Mouse (Mus musculus) thymus, postnatal 25 days (tissue): ENCODE data around the gene Lrrc20.
A peak's percentile ranks its signal among the peaks of the same experiment; 100 is the strongest.

Experiments used
- DNase-seq: peaks from one replicate; pipeline ENCODE4 v3.0.0; 2022

The Lrrc20 gene

DNA sequence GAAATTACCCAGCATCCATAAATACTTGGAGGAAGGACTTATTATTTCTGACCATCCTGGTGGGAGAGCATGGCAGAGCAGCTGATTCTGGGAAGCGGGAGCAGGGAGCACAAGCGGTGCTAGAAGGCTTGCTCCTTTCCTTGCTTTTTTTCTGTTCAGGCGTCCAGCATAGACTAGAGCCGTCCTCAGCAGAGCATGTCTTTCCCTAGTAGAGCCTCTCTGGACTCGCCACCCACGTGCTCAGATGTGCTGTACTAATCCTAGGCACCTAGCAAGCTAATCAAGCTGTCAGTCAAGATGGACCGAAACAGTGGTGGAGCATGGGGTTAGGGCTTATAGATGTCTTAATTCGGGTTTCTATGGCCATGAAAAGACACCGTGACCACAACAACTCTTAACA is 42.7 kb downstream of the Lrrc20 start:
- DNase-seq: no peak

DNA sequence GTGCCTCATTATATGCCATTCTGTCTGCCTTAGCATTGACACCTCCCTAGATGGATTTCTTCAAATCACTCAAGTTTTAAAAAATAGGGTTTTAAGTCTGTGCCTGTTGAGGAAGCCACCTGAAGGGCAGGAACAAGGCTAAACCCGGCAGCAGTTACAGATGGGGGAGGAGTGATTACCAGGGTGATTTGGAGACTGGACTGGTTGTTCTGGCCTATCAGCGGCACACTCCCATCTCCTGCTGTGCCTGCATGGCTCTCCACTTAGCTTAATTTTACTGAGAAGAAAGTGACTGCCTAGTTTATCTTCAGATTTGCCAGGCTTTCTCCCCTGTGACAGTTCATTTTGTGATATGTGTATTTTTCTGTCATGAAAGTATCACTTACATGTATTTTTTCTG is 43.9 kb downstream of the Lrrc20 start:
- no peak for DNase-seq

DNA sequence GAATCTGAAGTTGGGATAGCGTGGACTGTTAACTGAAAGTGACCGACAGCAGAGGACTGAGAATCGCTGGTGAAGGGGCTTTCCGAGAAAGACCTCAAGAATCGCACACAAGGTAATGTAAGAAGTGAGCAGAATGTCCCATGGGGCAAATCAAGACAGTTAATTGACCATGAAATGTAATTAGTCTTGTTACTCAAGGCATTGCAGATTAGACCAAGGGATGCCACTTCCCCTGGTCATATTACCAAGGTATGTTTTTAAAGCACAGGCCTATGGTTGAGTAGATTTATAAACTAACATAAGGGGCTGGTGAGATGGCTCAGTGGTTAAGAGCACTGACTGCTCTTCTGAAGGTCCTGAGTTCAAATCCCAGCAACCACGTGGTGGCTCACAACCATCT is 45.1 kb downstream of the Lrrc20 start:
- no peak for DNase-seq

DNA sequence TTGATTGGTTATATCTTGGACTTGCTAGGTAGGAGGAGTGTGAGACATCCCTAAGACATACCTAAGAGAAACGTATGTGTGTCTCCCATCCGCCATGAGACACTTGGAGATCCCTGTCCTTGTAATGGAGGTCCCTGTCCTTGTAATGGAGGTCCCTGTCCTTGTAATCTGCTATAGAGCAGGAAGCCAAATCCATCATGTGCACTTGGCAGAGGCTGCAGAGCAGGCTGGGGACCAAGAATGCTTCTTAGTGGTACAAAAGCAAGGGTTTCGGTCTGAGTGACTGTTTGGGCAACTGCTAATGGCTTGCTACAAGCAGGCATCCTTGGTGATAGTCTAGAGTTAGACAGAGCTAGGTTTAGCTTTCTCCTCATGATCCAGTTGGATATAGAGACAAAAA is 55.3 kb downstream of the Lrrc20 start:
- no peak for DNase-seq

DNA sequence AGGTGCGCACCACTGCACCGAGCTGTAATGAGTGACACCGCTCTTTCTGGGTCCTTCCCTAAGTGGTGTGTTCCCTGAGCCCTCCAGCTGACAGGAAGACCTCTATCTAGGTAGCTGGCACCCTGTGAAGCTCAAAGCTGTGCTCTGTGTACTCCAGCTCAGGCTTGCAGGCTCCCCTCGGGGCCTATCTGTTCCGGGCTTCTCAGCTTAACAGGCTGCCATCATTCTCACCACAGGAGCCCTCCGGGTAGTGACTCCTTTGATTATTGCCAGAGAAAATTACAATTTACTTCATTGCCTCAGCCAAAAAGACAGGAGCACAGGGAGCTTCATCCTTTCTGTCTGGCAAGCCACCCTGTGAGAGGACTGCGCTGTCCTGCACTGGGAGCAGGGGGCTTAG is 57.7 kb downstream of the Lrrc20 start:
- no peak for DNase-seq

DNA sequence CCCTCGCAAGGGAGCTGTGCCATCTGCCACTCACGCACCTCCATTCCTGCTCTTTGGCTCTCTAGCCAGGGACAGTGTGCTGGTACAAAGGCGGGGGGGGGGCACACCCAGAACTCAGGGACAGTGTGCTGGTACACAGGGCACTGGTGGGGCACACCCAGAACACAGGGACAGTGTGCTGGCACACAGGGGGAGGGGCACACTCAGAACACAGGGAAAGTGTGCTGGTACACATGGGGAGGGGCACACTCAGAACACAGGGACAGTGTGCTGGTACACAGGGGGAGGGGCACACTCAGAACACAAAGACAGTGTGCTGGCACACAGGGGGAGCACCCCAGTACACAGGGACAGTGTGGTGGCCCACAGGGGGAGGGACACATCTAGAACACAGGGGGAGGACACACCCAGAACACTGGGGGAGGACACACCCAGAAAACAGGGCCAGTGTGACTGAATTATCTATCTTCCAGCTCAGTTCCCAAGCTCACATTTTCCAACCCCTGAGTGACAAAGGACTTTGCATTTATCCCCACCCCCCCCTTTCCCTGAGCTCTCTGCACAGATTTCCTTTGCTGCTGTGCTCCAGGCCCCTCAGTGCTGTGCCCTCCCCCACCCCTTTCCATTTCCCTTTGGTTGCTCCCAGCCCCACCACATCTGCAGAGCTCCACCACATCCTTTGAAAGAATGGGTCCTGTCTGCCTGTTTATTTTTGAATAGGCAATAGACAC is 58.9 kb downstream of the Lrrc20 start:
- no peak for DNase-seq

DNA sequence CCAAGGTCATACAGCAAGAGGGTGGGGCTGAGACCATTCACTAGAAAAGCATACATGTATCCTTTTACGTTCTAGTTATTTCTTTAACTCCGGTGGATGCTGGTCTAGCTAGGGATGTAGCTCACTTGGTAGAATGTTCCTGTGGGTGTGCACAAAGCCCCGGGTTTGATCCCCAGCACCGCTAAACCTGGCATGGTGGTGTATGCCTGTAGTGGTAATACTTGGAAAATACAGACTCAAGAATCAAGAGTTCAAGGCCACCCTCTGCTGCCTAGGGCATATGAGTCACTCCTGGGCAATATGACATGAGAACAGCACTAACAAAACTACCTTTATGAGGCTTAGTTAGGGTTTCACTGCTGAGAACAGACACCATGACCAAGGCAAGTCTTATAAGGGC is 59.8 kb downstream of the Lrrc20 start:
- no peak for DNase-seq

DNA sequence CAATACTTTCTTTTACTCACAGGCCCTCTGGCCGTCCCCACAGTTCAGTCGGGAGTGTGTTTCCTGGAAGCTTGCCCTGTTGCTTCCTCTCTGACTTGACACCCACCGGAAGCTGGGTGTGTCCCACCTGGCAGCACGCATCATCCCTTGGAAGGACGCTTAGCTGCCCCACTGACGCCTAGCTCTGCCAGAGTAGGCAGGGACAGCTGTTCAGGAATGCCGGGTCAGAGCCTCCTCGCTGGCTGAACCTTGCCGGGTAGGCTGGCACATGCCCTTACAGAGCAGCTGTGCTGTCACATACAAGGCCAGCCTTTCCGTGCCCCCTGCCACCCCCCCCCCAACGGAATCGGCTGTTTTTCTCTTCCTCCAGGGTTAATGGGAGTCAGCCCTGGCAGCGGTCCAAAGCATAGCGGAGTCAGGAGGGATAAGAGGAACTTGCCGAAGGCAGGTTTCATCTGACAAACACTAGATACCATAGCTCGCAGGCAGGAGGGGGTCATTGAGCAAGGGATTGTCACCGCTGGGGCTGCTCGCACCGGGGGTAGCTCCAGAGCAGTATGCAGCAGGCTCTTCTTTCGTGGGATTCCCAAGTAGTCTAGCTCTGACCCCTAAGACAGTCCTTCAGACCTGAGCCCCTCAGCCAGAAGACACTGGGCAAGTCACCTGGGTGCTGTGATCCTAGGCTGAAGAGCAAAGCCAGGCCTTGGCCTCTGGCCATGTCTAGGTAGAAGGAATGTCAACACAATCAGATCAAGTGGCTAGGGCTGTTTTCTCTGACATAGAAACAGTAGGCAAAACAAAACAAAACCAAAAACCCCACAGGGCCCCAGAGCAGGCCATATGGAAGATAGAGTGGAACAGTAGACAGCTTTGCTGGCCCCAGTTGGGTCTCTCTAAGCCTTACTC is 60.8 kb downstream of the Lrrc20 start:
- DNase-seq: peak; percentile 8

DNA sequence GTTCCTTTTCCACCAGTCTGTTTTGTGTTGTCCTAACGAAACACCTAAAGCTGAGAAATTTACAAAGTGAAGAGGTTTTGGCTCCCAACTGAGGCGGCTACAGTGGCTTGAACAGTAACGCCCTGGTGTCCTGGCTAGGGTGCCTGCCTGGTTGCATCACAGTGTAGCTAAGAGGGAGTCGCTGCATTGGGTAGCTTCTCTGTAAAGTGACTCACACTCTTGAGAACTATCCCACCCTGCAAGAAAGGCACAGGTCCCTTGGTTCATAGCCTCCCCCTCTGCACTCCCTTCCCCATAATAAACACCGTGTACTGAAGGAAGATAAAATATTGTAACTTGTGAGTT is 61.4 kb downstream of the Lrrc20 start:
- no peak for DNase-seq

DNA sequence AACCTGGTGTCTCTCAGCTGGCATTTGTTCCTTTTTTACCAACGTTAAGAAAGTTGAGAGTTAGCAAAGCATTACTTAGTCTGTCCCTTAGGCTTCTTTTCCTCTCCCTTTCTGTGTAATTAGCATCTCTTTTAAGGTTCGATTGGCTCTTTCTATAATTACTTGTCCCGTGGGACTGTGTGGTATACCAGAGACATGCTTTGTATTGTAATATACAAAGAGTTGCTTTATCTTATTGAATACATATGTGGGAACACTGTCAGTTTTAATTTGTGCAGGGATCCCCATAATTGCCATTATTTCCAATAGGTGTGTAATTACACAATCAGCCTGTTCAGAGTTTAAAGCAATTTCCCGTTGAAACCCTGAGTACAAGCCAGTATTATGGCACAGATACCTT is 62.8 kb downstream of the Lrrc20 start:
- no peak for DNase-seq

DNA sequence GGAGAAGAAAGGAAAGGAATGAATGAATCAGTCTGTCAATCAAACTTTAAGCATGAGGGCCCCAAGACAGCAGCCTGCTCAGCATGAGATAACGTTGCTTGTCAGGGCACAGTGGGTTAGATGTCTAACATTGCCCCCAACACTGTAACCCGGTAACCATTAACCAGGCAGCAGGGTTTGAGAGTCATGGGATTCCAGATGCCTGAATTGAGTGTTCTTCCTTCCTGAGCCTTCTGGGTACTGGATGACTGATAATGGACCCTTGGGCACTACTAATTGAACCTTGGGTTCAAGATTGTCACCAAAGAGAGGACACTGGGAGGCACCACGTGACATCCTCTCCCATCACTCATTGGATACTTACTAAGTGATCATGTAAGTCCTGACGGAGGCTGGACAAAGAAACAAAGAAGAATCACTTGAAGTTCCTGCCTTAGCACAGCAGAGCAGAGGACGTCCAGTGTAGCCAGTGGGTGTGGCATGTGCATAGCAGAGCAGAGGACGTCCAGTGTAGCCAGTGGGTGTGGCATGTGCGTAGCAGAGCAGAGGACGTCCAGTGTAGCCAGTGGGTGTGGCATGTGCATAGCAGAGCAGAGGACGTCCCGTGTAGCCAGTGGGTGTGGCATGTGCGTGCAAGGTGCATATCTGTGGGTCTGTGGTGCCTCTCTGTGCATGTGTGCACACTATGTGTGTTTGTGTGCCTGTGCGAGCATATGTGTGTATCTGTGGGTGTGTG is 68.7 kb downstream of the Lrrc20 start:
- DNase-seq: no peak

DNA sequence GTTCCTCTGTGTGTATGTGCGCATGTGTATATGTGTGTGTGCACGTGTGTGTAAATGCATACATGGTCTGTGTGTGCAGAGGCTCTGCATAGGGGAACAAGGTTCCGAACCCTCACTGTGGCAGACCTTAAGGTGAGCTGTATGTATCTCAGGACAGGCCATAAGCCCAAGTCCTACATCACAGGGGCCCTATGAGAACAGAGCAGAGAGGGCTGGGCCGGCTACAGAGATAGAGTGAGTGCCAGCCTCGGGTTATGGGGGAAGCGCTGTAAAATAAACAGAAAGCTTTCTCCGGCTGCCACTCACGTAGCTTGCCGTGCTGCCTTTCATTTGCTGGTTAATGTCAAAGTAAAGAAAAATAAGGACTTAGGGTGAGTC is 69.3 kb downstream of the Lrrc20 start:
- no peak for DNase-seq

DNA sequence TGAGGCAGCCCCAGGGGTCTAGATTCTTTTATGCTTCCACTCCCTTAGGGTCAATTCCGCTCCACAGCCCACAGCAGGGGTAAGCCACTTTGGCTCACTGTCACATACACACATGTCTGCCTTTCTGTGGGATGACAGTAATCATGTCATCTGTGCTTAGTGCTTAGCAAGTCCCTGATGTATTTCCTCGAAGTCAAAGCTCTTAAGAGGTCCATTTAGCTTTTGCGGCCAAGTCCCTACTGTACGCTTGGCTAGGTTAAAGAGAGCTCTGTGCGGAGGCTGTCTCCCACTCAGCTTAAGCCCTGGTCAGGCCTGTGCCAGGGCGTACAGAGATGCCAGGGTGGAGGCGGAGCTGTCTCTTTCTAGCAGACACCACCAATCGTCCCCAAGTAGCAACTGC is 74.5 kb downstream of the Lrrc20 start:
- DNase-seq: no peak

DNA sequence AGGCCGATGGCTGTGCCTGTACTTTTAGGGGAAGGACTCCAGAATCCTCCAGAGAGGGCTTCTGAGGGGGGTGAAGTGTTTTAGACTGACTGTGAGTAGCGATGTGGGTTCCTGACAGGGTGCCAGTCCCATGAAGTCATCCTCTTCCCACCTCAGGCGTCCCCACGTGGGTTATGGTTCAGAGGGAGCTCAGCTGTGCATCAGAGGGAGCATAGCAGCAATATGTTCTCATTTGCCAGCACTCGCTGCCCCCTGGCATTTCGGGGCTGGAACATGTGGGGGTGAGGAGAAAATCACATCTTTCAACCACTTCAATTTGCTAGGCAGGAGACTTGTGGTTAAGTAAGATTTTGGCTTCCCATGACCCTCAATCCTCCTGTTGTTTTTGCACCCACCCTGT is 79.6 kb downstream of the Lrrc20 start:
- no peak for DNase-seq

DNA sequence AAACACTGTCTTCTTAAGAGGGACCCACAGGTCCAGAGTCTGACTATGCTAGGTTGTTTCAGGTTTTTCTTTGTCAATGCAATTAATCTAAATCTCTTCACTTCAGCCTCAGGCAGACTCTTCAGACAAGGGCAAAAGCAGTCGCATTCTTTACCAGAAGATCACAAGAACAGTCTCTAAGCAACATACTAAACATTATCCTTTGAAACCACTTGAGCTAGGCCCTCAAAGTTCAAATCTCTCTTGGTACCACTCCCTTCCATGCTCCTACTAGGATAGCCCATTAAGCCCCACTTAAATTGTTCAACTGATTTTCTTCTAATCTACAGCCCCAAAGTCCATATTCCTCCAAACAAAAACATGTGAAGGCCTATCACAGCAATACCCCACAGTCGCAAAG is 83.0 kb downstream of the Lrrc20 start:
- DNase-seq: no peak

DNA sequence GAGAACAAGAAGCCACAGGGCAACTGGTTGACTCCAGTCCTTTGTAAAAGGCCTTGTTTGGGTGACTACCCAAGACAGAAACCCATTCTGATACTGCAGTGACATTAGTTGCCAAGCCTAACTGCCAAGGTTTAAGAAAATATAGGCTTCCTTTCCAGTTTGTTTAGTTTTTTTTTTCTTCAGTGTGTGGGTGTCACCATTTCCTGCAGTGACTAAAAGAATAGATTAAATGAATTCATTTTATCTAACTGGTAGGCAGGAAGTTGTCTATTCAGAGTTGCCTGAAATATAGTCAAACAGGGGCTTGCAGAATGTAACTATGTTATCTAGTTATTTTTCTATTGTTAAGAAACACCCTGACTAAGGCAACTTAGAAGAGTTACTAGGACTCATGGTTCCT is 83.9 kb downstream of the Lrrc20 start:
- DNase-seq: no peak

DNA sequence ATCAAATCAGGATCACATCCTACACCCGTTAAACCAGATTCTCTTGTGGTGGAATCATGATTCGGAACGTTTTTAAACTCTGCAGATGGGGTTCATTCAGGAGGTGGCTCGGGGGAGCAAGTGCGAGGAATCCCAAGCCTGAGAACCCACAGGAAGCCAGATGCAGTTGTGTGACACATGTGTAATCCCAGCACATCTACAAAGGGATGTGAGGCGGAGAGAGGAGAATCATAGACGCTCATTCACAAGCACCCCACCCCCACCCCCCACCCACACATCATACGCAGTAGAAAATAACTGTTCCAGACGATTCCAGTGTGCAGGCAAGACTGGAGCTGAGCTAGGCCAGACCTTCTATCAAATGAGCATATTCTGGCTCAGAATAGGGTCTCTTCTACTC is 87.9 kb downstream of the Lrrc20 start:
- no peak for DNase-seq

DNA sequence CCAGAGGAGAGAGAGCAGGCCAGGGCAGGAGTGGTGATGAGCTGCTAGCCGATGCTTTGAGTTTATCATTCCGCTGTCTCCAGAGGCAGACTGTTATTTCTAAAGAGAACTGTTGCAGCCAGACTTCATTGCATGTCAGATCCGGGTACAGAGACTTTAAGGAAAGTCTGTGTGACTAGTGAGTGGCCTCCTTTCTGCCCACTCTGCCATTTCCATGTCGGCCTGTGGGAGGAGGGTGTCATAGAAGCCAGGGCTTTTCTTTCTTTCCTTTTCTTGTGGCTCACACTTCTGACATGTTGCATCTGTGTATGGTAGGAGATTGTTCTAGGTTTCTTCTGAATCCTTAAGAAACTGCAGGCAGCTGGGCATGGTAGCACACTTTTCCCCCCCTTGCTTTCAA is 88.8 kb downstream of the Lrrc20 start:
- DNase-seq: no peak

DNA sequence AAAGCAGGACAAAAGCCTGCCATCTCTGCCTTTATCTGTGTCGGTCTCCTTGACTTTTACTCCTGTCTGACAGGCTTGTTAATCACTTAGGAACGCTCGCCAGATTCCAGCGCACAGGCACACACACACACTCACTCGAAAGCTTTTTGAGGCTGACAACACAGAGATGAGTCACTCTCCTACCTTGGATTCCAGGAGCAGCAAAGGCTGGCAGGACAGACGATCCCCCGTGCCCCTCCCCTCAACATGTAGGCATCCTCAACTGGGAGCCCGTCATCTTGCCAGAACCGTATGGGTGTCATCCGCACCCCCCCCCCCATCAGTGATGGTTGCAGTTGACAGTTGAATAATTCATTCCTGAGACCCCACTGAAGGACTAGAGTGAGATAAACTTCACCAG is 94.6 kb downstream of the Lrrc20 start:
- no peak for DNase-seq

DNA sequence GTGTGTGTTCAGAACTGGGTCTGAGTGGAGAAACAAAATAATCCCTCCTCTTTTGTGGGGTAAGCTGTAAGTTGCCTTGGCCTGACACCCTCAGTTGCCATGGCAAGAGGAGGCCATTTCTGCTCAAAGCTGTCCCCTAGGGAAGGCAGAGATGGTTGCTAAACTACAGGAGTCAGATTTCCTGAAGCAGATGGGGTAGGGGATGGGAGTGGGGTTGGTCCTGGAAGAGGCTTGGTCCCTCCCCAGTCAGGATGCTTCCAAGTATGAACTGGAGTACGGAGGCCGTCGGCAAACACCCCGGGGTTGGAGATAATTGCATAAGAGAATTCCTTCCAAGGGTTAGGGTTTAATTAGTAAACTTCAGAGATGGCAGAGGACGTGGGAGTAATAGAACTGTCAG is 96.5 kb downstream of the Lrrc20 start:
- DNase-seq: no peak

DNA sequence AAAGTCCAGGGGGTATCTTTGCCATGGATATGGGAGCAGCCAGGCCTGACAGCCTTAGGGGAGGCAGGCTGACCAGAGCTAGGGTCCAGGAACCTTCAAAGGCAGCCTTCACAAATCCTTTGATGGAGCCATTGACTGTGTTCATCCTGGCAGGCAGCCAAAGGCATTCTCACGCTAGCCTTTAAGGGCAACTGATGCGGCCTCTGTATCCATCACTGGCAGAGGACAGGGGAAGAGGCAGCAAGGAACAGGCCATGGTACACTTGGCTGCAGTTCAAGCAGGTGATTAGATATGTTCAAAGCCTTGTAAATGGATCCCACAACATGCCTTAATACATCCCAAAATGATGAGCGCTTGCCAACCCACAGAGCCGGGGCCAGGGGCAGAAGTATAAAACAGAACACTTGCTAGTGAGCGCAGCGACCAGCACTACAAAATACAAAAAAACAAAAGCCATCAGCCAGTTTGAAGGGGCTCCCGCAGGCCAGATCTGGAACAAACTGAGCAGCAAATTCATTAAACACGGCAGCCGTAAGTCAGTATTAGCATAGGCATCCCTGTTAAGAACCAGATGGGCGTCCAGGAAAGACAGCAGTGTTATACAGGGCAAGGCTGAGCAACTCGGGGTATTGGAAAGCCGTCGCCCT is 100.6 kb downstream of the Lrrc20 start:
- DNase-seq: no peak

DNA sequence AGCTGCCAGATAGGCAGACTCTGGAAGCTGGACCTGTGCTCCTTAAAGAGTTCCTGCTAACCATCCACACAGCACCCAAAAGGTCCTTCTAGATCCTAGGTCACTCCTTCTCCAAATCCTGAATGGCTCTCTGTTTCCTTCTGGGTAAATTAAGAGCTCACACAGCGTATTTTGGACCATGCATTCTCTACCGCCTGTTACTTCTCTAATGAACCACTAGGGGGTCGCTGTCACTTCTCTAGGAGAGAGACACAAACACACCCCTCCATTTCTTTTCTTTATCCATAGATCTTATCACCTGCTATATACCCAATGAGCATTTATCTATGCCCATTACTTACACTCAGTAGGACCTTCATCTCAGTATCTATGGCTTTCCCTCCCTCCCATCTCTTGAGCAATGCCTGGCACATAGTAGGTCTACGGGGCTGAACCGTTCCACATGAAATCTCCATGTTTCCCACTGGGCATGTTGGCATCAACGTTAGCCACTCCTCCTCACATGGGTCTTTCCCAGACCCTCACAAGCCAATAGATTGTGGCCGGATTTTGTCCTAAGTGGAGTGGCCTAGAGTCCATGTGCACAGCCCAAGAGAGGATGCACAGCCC is 111.7 kb downstream of the Lrrc20 start:
- DNase-seq: no peak

DNA sequence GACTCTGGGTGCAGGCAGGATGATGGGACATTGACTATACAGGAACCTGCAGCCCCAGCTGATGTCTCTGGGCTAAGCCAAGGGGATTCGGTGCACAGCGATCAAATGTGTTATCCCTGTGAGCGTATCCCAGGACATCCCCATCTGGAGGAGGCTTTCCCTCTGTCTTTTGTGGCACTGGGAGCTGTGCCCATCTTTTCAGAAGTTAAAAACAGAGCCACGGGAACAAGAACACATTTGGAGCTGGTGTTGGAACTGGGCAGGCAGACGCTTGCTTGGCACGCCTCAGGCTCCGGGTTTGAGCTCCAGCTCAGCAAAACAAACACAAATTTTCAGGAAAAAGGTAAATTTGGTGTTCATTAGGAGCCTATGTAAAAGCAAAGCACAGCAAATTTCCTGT is 122.4 kb downstream of the Lrrc20 start:
- DNase-seq: no peak
